Mouse (Mus musculus): ENCODE data around the gene Bend7. TPM values are rescaled to one million over a fixed set of nuclear protein-coding genes. Genes with fewer than 3 reads are reported as not detected.

Gene Bend7
- polyA plus RNA-seq, 1 experiment from 2014 or later: 8.7 TPM

DNA sequence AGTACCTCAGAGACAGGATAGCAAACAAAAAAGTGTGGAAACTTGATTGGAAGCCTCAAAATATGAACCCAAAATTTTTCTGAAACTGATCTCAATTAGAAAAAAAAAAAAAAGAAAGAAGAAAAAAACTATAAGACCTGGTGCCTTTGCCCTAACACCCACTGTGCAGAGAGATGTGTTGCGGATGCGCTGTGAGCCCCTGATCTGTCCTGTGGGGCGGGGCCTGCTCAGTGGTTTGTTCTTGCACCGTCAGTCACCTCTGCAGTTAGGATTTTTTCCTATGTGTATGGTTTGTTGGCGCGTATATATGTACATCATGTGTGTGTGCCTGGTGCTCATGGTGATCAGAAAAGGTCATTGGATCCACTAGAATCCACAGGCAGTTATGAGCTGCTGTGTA lies 56.3 kb downstream of the Bend7 start:
- Histone ChIP-seq H3K27ac (no peak overlapping the region), H3K4me1 (replicated peaks; ENCODE audit: insufficient read depth, low read length) (no peaks in the 10 kb centered on the region), H3K9ac (ENCODE audit: low read depth, low read length) (no peak overlapping the region), H3K4me2 (ENCODE audit: low read length) (no peak overlapping the region), H3K27me3 (ENCODE audit: insufficient read depth, low read length) (no peaks in the 10 kb centered on the region), H3K36me3 (ENCODE audit: insufficient read depth, low read length) (no peaks in the 10 kb centered on the region), H3K4me3 (replicated peaks; ENCODE audit: low read depth, low read length) (no peak overlapping the region), H3K9me3 (replicated peaks; ENCODE audit: low read length) (no peaks in the 10 kb centered on the region)
- no peak for TF ChIP-seq CTCF (IDR thresholded peaks at IDR 0.05; ENCODE audit: low read depth)
- WGBS: 92% methylated on average over 6 of the region's 6 CpGs
- DNase-seq (ENCODE audit: low spot score) (no peak), ATAC-seq (replicated peaks; ENCODE audit: low FRiP score, low read depth) (no peak)

GRCm38 (mm10) chr2:4777291-4777690 lies 59.7 kb downstream of the Bend7 start:
- 91% methylated on average over 8 of the region's 8 CpGs for WGBS

GRCm38 (mm10) chr2:4781641-4782040 lies 64.0 kb downstream of the Bend7 start:
- no peaks in the 10 kb centered on the region for H3K36me3 ChIP-seq (ENCODE audit: insufficient read depth, low read length)
- H3K27ac ChIP-seq: no peak overlapping the region
- H3K4me2 ChIP-seq (ENCODE audit: low read length): no peak overlapping the region
- no peaks in the 10 kb centered on the region for H3K27me3 ChIP-seq (ENCODE audit: insufficient read depth, low read length)
- ATAC-seq (replicated peaks; ENCODE audit: low FRiP score, low read depth) (no peak), DNase-seq (ENCODE audit: low spot score) (no peak)
- no peak overlapping the region for H3K9ac ChIP-seq (ENCODE audit: low read depth, low read length)
- H3K9me3 ChIP-seq (replicated peaks; ENCODE audit: low read length): no peaks in the 10 kb centered on the region
- H3K4me3 ChIP-seq (replicated peaks; ENCODE audit: low read depth, low read length): no peak overlapping the region
- H3K4me1 ChIP-seq (replicated peaks; ENCODE audit: insufficient read depth, low read length): no peaks in the 10 kb centered on the region
- WGBS: 84% methylated on average over 3 of the region's 3 CpGs
- no peak for TF ChIP-seq CTCF (IDR thresholded peaks at IDR 0.05; ENCODE audit: low read depth)

More at GRCm38 (mm10) chr2:4777291-4777690, 59.7 kb downstream of the Bend7 start:
- ATAC-seq (replicated peaks; ENCODE audit: low FRiP score, low read depth) (no peak), DNase-seq (ENCODE audit: low spot score) (no peak)
- no peak overlapping the region for H3K4me2 ChIP-seq (ENCODE audit: low read length)
- TF ChIP-seq CTCF (IDR thresholded peaks at IDR 0.05; ENCODE audit: low read depth): no peak
- H3K4me3 ChIP-seq (replicated peaks; ENCODE audit: low read depth, low read length): no peak overlapping the region
- H3K9ac ChIP-seq (ENCODE audit: low read depth, low read length): no peak overlapping the region
- no peaks in the 10 kb centered on the region for H3K36me3 ChIP-seq (ENCODE audit: insufficient read depth, low read length)
- H3K9me3 ChIP-seq (replicated peaks; ENCODE audit: low read length): no peaks in the 10 kb centered on the region
- no peaks in the 10 kb centered on the region for H3K27me3 ChIP-seq (ENCODE audit: insufficient read depth, low read length)
- H3K4me1 ChIP-seq (replicated peaks; ENCODE audit: insufficient read depth, low read length): no peaks in the 10 kb centered on the region
- H3K27ac ChIP-seq: no peak overlapping the region

GRCm38 (mm10) chr2:4782401-4782800 lies 64.8 kb downstream of the Bend7 start:
- no peak overlapping the region for H3K9ac ChIP-seq (ENCODE audit: low read depth, low read length)
- H3K9me3 ChIP-seq (replicated peaks; ENCODE audit: low read length): no peaks in the 10 kb centered on the region
- no peak for TF ChIP-seq CTCF (IDR thresholded peaks at IDR 0.05; ENCODE audit: low read depth)
- no peak overlapping the region for H3K4me3 ChIP-seq (replicated peaks; ENCODE audit: low read depth, low read length)
- DNase-seq (ENCODE audit: low spot score): no peak
- no peaks in the 10 kb centered on the region for H3K36me3 ChIP-seq (ENCODE audit: insufficient read depth, low read length)
- H3K27me3 ChIP-seq (ENCODE audit: insufficient read depth, low read length): no peaks in the 10 kb centered on the region
- 90% methylated on average over 4 of the region's 4 CpGs for WGBS
- H3K27ac ChIP-seq: no peak overlapping the region
- no peak overlapping the region for H3K4me2 ChIP-seq (ENCODE audit: low read length)
- H3K4me1 ChIP-seq (replicated peaks; ENCODE audit: insufficient read depth, low read length): no peaks in the 10 kb centered on the region
- no peak for ATAC-seq (replicated peaks; ENCODE audit: low FRiP score, low read depth)

- DNase-seq (ENCODE audit: low spot score): no peak
- TF ChIP-seq CTCF (IDR thresholded peaks at IDR 0.05; ENCODE audit: low read depth): no peak
- 86% methylated on average over 11 of the region's 11 CpGs for WGBS
- no peak overlapping the region for H3K27ac ChIP-seq
- H3K9ac ChIP-seq (ENCODE audit: low read depth, low read length): no peak overlapping the region
- no peaks in the 10 kb centered on the region for H3K4me1 ChIP-seq (replicated peaks; ENCODE audit: insufficient read depth, low read length)
- no peaks in the 10 kb centered on the region for H3K9me3 ChIP-seq (replicated peaks; ENCODE audit: low read length)
- no peak overlapping the region for H3K4me2 ChIP-seq (ENCODE audit: low read length)
- no peaks in the 10 kb centered on the region for H3K36me3 ChIP-seq (ENCODE audit: insufficient read depth, low read length)
- no peaks in the 10 kb centered on the region for H3K27me3 ChIP-seq (ENCODE audit: insufficient read depth, low read length)
- H3K4me3 ChIP-seq (replicated peaks; ENCODE audit: low read depth, low read length): no peak overlapping the region
- ATAC-seq (replicated peaks; ENCODE audit: low FRiP score, low read depth): no peak
Measured at GRCm38 (mm10) chr2:4782809-4783641, 65.4 kb downstream of the Bend7 start.

DNA sequence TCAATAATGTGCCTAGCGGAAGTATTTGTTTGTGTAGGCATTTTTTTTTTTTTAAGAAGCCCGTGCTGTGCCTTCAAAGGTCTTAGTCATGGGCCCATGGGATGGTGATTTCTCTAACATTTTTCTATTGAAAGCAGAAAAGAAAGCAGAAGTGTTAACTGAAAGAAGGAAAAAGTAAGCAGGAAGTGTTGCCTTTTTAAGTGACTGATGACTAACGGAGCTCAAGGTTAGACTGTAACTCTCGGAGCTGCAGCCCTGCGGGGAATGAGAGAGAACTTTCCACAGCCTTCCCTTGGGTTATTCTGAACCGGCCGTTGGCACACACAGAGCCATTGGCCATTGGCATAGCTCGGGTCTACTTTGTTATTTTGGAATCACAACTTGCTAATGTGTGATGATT lies 66.4 kb downstream of the Bend7 start:
- TF ChIP-seq CTCF (IDR thresholded peaks at IDR 0.05; ENCODE audit: low read depth): no peak
- ATAC-seq (replicated peaks; ENCODE audit: low FRiP score, low read depth) (no peak), DNase-seq (ENCODE audit: low spot score) (no peak)
- H3K9me3 ChIP-seq (replicated peaks; ENCODE audit: low read length): no peaks in the 10 kb centered on the region
- WGBS: 68% methylated on average over 8 of the region's 8 CpGs
- no peak overlapping the region for H3K27ac ChIP-seq
- no peaks in the 10 kb centered on the region for H3K4me1 ChIP-seq (replicated peaks; ENCODE audit: insufficient read depth, low read length)
- no peaks in the 10 kb centered on the region for H3K36me3 ChIP-seq (ENCODE audit: insufficient read depth, low read length)
- H3K27me3 ChIP-seq (ENCODE audit: insufficient read depth, low read length): no peaks in the 10 kb centered on the region
- no peak overlapping the region for H3K9ac ChIP-seq (ENCODE audit: low read depth, low read length)
- no peak overlapping the region for H3K4me3 ChIP-seq (replicated peaks; ENCODE audit: low read depth, low read length)
- no peak overlapping the region for H3K4me2 ChIP-seq (ENCODE audit: low read length)

Data from kidney, postnatal 0 days (tissue).